Mouse (Mus musculus): ENCODE measurements around the gene Lrrc27. TPM values are rescaled to one million over a fixed set of nuclear protein-coding genes. Genes with fewer than 3 reads are reported as not detected.
A peak's percentile ranks its signal among the peaks of the same experiment; 100 is the strongest.

The Lrrc27 gene
- polyA plus RNA-seq, 1 experiment from 2014 or later = 6.1 TPM

DNA sequence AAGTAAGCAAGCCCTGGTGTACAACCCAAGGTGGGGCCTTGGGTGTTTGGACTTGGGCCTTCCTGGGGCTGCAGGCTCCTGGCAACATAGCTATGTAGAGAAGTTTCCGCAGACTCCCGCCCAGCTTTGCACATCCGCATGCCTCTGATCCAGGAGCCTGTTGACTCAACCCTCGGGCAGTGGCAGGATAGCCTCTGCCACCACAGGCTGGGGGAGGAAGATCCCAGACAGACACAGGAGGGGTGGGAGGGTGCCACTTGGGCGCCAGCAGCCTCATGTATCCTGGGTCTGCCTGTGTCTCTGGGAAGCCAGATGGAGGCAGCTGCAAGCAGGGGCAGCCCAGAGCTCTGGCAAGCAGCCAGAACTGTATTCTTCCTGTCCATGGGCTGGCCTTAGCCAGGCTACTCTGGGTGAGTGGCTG, 39.1 kb downstream of the Lrrc27 start:
- Histone ChIP-seq H3K4me1 (ENCODE audit: control insufficient read depth, insufficient read depth, low read length) (peaks cover 20% of the 10 kb centered on the region; the same call in 1 of the 2 replicates), H3K27ac (replicated peaks; ENCODE audit: low read depth, low read length) (no peak overlapping the region), H3K9me3 (ENCODE audit: control insufficient read depth, low read length) (no peaks in the 10 kb centered on the region), H3K4me3 (replicated peaks; ENCODE audit: low read depth, low read length) (no peak overlapping the region), H3K36me3 (ENCODE audit: control insufficient read depth, insufficient read depth, low read length) (no peaks in the 10 kb centered on the region), H3K4me2 (ENCODE audit: low read length) (no peak overlapping the region), H3K9ac (replicated peaks; ENCODE audit: low read length) (no peak overlapping the region), H3K27me3 (ENCODE audit: control insufficient read depth, insufficient read depth, low read length) (peaks cover 11% of the 10 kb centered on the region; the same call in 1 of the 2 replicates)
- ATAC-seq (ENCODE audit: low FRiP score, low TSS enrichment) (0 out of 2 replicates have a peak, but pooled peaks have one; percentile 11), DNase-seq (peak; percentile 78)
- 65% methylated on average over 5 of the region's 5 CpGs for WGBS

DNA sequence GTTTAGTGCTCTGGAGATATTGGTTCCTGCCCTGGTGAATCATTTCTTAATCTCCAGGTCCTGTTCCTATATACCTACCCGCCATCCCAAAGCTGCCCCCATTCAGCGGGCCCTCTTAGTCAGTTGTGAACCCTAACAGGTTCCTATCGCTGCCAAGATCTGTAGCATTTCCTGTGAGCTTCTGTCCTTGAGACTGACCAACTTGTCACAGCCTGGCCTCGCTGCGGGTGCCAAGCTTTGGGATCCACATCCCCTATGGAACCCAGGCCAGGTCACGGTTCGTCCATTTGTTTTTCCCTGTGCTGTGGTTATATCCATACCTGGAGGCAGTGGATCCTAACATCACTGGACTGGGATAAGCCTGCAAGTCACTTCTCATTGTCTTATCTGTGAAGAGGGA, 39.8 kb downstream of the Lrrc27 start:
- Histone ChIP-seq H3K4me3 (replicated peaks; ENCODE audit: low read depth, low read length) (no peak overlapping the region), H3K27ac (replicated peaks; ENCODE audit: low read depth, low read length) (no peak overlapping the region), H3K9me3 (ENCODE audit: control insufficient read depth, low read length) (no peaks in the 10 kb centered on the region), H3K27me3 (ENCODE audit: control insufficient read depth, insufficient read depth, low read length) (0 out of 2 replicates have a peak, but pooled peaks cover 6% of the 10 kb centered on the region), H3K4me2 (ENCODE audit: low read length) (no peak overlapping the region), H3K4me1 (ENCODE audit: control insufficient read depth, insufficient read depth, low read length) (peaks cover 15% of the 10 kb centered on the region; the same call in 1 of the 2 replicates), H3K9ac (replicated peaks; ENCODE audit: low read length) (no peak overlapping the region), H3K36me3 (ENCODE audit: control insufficient read depth, insufficient read depth, low read length) (no peaks in the 10 kb centered on the region)
- DNase-seq = no peak
- ATAC-seq (ENCODE audit: low FRiP score, low TSS enrichment) = no peak
- WGBS = 90% methylated on average over 7 of the region's 7 CpGs

DNA sequence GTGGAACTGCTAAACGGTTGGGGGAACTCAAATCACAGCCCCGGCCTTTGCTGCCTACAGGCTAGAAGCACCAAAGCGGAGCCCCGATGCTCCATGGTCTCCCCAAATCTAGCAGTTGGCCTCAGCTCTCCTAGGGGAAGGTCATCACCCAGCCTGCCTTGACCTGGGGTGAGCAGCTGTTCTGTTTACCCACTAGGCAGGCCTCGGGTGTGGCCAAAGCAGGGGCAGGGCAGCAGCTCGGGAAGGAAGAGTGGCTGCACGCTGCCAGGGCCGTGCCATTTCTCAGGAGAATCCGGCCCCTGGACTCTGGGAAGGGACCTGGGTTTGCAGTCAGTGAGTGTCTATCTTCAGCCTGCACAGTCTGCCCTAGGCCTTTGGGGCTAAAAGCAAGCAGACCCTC, 40.2 kb downstream of the Lrrc27 start:
- DNase-seq (no peak), ATAC-seq (ENCODE audit: low FRiP score, low TSS enrichment) (no peak)
- Histone ChIP-seq H3K4me2 (ENCODE audit: low read length) (no peak overlapping the region), H3K4me3 (replicated peaks; ENCODE audit: low read depth, low read length) (no peak overlapping the region), H3K9me3 (ENCODE audit: control insufficient read depth, low read length) (no peaks in the 10 kb centered on the region), H3K27ac (replicated peaks; ENCODE audit: low read depth, low read length) (no peak overlapping the region), H3K27me3 (ENCODE audit: control insufficient read depth, insufficient read depth, low read length) (0 out of 2 replicates have a peak, but pooled peaks cover 6% of the 10 kb centered on the region), H3K36me3 (ENCODE audit: control insufficient read depth, insufficient read depth, low read length) (no peaks in the 10 kb centered on the region), H3K4me1 (ENCODE audit: control insufficient read depth, insufficient read depth, low read length) (peaks cover 11% of the 10 kb centered on the region; the same call in 1 of the 2 replicates), H3K9ac (replicated peaks; ENCODE audit: low read length) (no peak overlapping the region)
- WGBS = 74% methylated on average over 9 of the region's 9 CpGs

DNA sequence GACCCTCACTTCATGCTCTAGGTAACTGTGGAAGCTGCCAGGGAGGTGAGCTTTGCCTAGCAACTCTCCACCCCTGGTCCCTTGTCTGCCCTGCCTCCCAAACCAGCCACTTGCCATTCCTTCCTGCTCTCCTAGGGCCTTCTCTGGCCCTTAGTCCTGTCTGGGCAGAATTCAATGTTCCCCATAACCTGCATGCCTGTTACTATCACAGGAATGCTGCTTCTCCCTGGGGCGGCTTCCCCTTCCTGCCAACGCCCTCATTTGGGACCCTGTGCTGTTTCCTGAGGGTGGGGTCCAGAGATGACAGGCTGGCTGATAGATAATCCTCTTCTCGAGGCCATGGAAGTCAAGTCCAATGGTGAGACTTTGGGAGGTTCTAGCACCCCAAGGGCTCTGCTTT, 40.7 kb downstream of the Lrrc27 start:
- 84% methylated on average over 3 of the region's 3 CpGs for WGBS
- DNase-seq = no peak
- H3K9ac ChIP-seq (replicated peaks; ENCODE audit: low read length) = no peak overlapping the region

DNA sequence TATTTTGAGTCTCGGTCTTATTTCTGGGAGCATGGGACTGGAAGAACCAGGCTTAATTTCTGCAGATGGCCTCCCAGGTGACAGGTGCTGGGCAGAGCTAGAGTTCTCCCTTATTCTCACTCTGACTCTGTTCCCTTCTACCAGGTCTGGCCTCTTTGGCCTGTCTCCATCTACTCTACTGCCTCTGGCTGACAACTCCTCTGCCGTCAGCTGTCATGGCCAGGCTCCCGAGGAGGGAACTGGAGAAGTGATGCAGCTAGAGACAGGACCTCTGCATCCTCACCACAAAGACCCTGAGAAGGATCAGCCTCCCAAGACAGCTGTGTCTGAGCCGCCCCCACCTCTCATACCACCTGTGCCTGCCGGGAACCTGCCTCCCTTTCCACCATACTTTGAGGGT, 41.8 kb downstream of the Lrrc27 start:
- no peaks in the 10 kb centered on the region for H3K9me3 ChIP-seq (ENCODE audit: control insufficient read depth, low read length)
- DNase-seq = no peak
- no peak overlapping the region for H3K4me3 ChIP-seq (replicated peaks; ENCODE audit: low read depth, low read length)
- H3K27ac ChIP-seq (replicated peaks; ENCODE audit: low read depth, low read length) = no peak overlapping the region
- 82% methylated on average over 5 of the region's 5 CpGs for WGBS
- H3K4me1 ChIP-seq (ENCODE audit: control insufficient read depth, insufficient read depth, low read length) = peaks cover under 1% of the 10 kb centered on the region; the same call in 1 of the 2 replicates
- no peaks in the 10 kb centered on the region for H3K36me3 ChIP-seq (ENCODE audit: control insufficient read depth, insufficient read depth, low read length)
- no peak overlapping the region for H3K9ac ChIP-seq (replicated peaks; ENCODE audit: low read length)
- no peak overlapping the region for H3K4me2 ChIP-seq (ENCODE audit: low read length)
- ATAC-seq (ENCODE audit: low FRiP score, low TSS enrichment) = no peak
- H3K27me3 ChIP-seq (ENCODE audit: control insufficient read depth, insufficient read depth, low read length) = no peaks in the 10 kb centered on the region

More for the DNA sequence above, 40.7 kb downstream of the Lrrc27 start:
- Histone ChIP-seq H3K4me1 (ENCODE audit: control insufficient read depth, insufficient read depth, low read length) (peaks cover 11% of the 10 kb centered on the region; the same call in 1 of the 2 replicates), H3K4me3 (replicated peaks; ENCODE audit: low read depth, low read length) (no peak overlapping the region), H3K27ac (replicated peaks; ENCODE audit: low read depth, low read length) (no peak overlapping the region), H3K9me3 (ENCODE audit: control insufficient read depth, low read length) (no peaks in the 10 kb centered on the region), H3K4me2 (ENCODE audit: low read length) (no peak overlapping the region), H3K27me3 (ENCODE audit: control insufficient read depth, insufficient read depth, low read length) (0 out of 2 replicates have a peak, but pooled peaks cover 6% of the 10 kb centered on the region), H3K36me3 (ENCODE audit: control insufficient read depth, insufficient read depth, low read length) (no peaks in the 10 kb centered on the region)
- no peak for ATAC-seq (ENCODE audit: low FRiP score, low TSS enrichment)

DNA sequence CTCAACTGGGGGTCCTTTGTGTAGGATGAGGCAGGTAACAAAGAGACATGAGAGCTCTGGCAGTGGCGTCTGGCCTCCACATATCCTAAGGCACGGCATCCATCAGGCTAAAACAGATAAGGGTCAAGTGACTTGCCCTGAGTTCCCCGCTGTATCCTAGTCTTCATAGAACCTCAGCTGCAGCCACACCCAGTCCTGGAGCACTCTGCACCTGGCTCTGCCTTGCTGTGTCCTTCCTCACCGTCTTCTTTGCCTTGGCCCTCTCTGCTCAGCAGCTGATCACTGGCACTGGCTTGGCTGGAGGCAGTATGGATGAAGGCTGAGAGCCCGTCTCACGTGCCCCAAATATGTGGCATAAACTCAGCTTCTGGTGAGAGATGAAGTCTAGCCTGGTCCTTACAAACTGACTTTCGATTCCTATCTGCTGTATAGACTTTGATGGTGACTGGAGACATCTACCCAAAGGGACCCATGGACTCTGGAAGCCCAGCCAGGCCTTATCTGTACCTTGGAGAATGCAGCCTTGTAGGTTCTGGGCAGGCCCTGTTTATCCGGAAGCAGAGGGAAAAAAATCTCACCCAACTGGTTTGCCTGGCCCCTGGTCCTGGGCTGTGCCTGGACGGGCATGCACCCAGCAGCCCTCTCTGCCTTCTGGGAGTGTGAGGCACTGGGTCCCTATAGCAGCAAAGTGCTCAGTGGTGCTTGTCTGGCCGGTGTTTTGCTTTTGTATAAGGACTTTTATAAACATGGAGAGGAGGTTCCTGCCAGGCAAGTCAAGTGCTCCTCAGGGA, 45.2 kb downstream of the Lrrc27 start:
- Histone ChIP-seq H3K4me3 (replicated peaks; ENCODE audit: low read depth, low read length) (no peak overlapping the region), H3K27me3 (ENCODE audit: control insufficient read depth, insufficient read depth, low read length) (no peaks in the 10 kb centered on the region), H3K4me2 (ENCODE audit: low read length) (no peak overlapping the region), H3K36me3 (ENCODE audit: control insufficient read depth, insufficient read depth, low read length) (no peaks in the 10 kb centered on the region), H3K9me3 (ENCODE audit: control insufficient read depth, low read length) (no peaks in the 10 kb centered on the region), H3K4me1 (ENCODE audit: control insufficient read depth, insufficient read depth, low read length) (no peaks in the 10 kb centered on the region; the same call in 1 of the 2 replicates), H3K27ac (replicated peaks; ENCODE audit: low read depth, low read length) (no peak overlapping the region), H3K9ac (replicated peaks; ENCODE audit: low read length) (no peak overlapping the region)
- WGBS = 76% methylated on average over 10 of the region's 10 CpGs
- DNase-seq = no peak
- no peak for ATAC-seq (ENCODE audit: low FRiP score, low TSS enrichment)

DNA sequence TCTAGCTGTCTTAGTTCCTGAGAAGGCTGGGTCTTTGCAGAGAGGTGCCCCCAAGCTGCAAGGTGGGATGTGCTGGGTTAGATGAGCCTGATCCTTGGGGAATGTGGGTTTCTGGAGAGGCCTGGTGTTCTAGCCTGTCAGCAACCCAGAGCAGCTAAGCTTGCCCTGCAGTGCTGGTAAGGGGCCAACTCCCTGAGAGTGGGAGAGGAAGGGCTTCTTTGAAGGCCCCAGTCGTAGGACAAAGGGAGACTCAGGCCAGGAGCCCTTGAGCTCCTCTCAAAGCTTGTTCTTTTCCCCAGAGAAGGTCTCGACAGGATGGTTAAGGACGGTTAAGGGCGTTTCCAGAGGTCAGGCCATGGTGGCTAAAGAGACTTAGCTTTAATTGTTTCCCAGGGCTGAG, 51.5 kb downstream of the Lrrc27 start:
- ATAC-seq (ENCODE audit: low FRiP score, low TSS enrichment) (no peak), DNase-seq (no peak)
- H3K9me3 ChIP-seq (ENCODE audit: control insufficient read depth, low read length) = no peaks in the 10 kb centered on the region
- H3K4me1 ChIP-seq (ENCODE audit: control insufficient read depth, insufficient read depth, low read length) = no peaks in the 10 kb centered on the region
- H3K4me3 ChIP-seq (replicated peaks; ENCODE audit: low read depth, low read length) = no peak overlapping the region
- 37% methylated on average over 4 of the region's 4 CpGs for WGBS
- no peak overlapping the region for H3K4me2 ChIP-seq (ENCODE audit: low read length)
- no peaks in the 10 kb centered on the region for H3K36me3 ChIP-seq (ENCODE audit: control insufficient read depth, insufficient read depth, low read length)
- no peak overlapping the region for H3K27ac ChIP-seq (replicated peaks; ENCODE audit: low read depth, low read length)
- no peaks in the 10 kb centered on the region for H3K27me3 ChIP-seq (ENCODE audit: control insufficient read depth, insufficient read depth, low read length)
- H3K9ac ChIP-seq (replicated peaks; ENCODE audit: low read length) = no peak overlapping the region

DNA sequence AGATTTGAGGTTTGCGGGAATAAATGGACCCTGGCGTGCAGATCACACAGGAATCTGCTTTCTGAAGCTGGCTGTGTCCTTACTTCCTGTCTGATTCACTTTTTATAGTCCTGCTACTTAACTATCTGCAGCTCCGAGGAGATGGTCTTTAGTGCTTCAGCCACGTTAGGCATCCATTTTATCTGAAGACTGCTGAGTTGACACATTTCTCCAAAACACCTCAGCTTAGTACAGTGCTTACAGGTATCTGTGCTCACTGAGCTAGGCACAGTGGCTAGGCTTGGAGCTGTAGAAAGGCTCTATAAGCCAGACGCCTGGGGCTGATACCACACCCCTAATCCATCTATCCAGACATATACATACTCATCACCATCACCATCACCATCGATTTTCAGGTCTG, 52.8 kb downstream of the Lrrc27 start:
- 80% methylated on average over 6 of the region's 6 CpGs for WGBS
- Histone ChIP-seq H3K9ac (replicated peaks; ENCODE audit: low read length) (no peak overlapping the region), H3K27ac (replicated peaks; ENCODE audit: low read depth, low read length) (no peak overlapping the region), H3K36me3 (ENCODE audit: control insufficient read depth, insufficient read depth, low read length) (no peaks in the 10 kb centered on the region), H3K27me3 (ENCODE audit: control insufficient read depth, insufficient read depth, low read length) (no peaks in the 10 kb centered on the region), H3K4me1 (ENCODE audit: control insufficient read depth, insufficient read depth, low read length) (no peaks in the 10 kb centered on the region), H3K4me2 (ENCODE audit: low read length) (no peak overlapping the region), H3K4me3 (replicated peaks; ENCODE audit: low read depth, low read length) (no peak overlapping the region), H3K9me3 (ENCODE audit: control insufficient read depth, low read length) (no peaks in the 10 kb centered on the region)
- DNase-seq = no peak
- no peak for ATAC-seq (ENCODE audit: low FRiP score, low TSS enrichment)

DNA sequence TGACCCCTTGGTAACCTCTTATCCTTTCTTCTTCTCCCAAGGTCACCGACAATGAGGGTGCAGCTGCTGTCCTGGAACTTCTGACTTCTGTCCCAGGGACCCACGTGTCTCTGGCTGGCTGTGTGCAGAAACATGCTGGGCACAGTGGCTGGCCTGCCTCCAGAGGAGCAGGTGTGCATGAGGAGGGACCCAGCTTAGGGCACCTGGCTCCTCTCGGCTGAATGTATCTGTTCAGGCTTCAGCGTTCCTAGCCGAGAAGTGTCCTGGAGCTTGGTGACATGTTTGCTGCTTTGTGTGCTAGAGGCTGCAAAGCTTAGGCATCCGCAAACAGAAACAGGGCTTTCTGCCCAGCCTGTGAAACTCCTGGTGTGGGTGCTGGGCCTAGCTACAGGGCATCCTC, 53.6 kb downstream of the Lrrc27 start:
- Histone ChIP-seq H3K27me3 (ENCODE audit: control insufficient read depth, insufficient read depth, low read length) (no peaks in the 10 kb centered on the region), H3K4me3 (replicated peaks; ENCODE audit: low read depth, low read length) (no peak overlapping the region), H3K4me1 (ENCODE audit: control insufficient read depth, insufficient read depth, low read length) (no peaks in the 10 kb centered on the region), H3K27ac (replicated peaks; ENCODE audit: low read depth, low read length) (no peak overlapping the region), H3K9ac (replicated peaks; ENCODE audit: low read length) (no peak overlapping the region), H3K36me3 (ENCODE audit: control insufficient read depth, insufficient read depth, low read length) (no peaks in the 10 kb centered on the region), H3K9me3 (ENCODE audit: control insufficient read depth, low read length) (no peaks in the 10 kb centered on the region), H3K4me2 (ENCODE audit: low read length) (no peak overlapping the region)
- WGBS = 68% methylated on average over 6 of the region's 6 CpGs
- no peak for DNase-seq
- no peak for ATAC-seq (ENCODE audit: low FRiP score, low TSS enrichment)

Measured in midbrain, embryonic 14.5 days (tissue).